Mouse (Mus musculus) lung, adult 2 months (tissue): ENCODE measurements around the gene Ppm1e. TPM values are rescaled to one million over a fixed set of nuclear protein-coding genes. Genes with fewer than 3 reads are reported as not detected.

Source experiments
- DNase-seq: peaks from one replicate; pipeline ENCODE4 v3.0.0; 2022
- H3K4me1 ChIP-seq: fragments of 200-500 bp; 2 replicates; pipeline ENCODE4 v1.6.1; 2011; ENCODE audit warnings: low read length; ENCODE audit not compliant: control insufficient read depth, insufficient read depth
- H3K4me3 ChIP-seq: fragments of 200-500 bp; replicated peaks from 2 replicates; pipeline ENCODE3; 2011; ENCODE audit warnings: low read depth, mild to moderate bottlenecking, control low read depth, low read length; ENCODE audit errors: extremely low read depth
- CTCF ChIP-seq: fragments of 200-500 bp; IDR thresholded peaks from 2 replicates; pipeline ENCODE4 v1.5.1; 2011; ENCODE audit warnings: mild to moderate bottlenecking, low read length, control low read depth; ENCODE audit not compliant: insufficient read depth
- POLR2A ChIP-seq: fragments of 200-500 bp; IDR thresholded peaks from 2 replicates; pipeline ENCODE4 v1.6.1; 2011; ENCODE audit warnings: low read depth, mild to moderate bottlenecking, control low read depth, low read length, borderline replicate concordance; ENCODE audit errors: extremely low read depth
- WGBS: fragments of 180-500 bp; shearing (Covaris S2); methylation state at CpG from one replicate; pipeline ENCODE4 v1.1.7; 2018; 5-methylcytosine and 5-hydroxymethylcytosine counted together
- polyA plus RNA-seq: library from polyadenylated mRNA; depleted of rRNA; stranded (reverse); fragments of >200 nt; gene quantifications from 2 replicates; pipeline ENCODE4 v1.2.3, GENCODE M21; 2012

Gene Ppm1e
- polyA plus RNA-seq, 1 experiment, result 0.46 TPM

DNA sequence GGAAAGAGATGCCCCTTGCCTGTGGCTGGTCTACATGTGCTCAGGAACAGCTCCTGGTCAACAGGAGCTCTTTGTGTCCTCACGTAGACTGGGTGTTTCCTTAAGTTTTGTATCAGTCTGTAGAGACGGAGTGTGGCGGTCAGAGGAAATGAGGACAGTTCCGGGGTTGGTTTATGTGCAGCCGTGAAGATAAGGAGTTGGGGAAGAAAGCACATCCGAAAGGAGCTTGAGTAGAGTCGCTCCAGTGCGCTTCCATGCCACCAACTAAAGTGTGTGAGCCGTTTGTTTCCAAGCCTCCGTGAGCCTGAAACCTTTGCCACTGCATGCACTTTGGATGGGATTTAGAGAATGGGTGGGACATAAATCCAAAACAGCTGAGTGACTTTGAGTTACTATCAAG lies 99.0 kb downstream of the Ppm1e start:
- no peak for DNase-seq
- H3K4me3 ChIP-seq, result no peak overlapping the region
- no peak for TF ChIP-seq CTCF
- TF ChIP-seq POLR2A, result no peak
- 37% methylated on average over 10 of the region's 10 CpGs for WGBS
- H3K4me1 ChIP-seq, result no peaks in the 10 kb centered on the region

DNA sequence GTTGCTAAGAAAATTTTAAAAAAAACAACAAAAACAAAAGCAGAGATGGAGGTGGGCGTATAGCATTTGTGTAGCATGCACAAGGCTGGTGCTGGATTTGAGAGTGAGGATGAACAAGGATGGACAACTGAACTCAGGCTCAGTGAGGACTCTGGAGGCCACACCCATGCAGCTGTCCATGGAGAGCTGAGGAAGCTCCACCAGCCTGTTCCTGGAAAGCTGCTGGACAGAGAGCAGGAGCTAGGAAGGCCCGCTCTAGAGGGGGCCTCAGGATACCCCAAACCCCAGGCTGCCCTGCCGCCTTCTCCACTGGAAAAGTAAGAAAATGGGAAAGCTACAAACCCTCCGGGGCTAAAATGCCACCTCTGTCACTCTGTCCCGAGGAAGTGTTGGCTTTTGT lies 101.5 kb downstream of the Ppm1e start:
- Histone ChIP-seq H3K4me3 (no peak overlapping the region), H3K4me1 (no peaks in the 10 kb centered on the region)
- WGBS, result 85% methylated on average over 5 of the region's 5 CpGs
- DNase-seq, result no peak
- TF ChIP-seq CTCF (no peak), POLR2A (no peak)

- TF ChIP-seq POLR2A, result no peak
- no peak for TF ChIP-seq CTCF
- 43% methylated on average over 5 of the region's 5 CpGs for WGBS
- Histone ChIP-seq H3K4me1 (no peaks in the 10 kb centered on the region), H3K4me3 (no peak overlapping the region)
- DNase-seq, result no peak
Measured at GRCm38 (mm10) chr11:87254149-87254548, 104.7 kb downstream of the Ppm1e start.

DNA sequence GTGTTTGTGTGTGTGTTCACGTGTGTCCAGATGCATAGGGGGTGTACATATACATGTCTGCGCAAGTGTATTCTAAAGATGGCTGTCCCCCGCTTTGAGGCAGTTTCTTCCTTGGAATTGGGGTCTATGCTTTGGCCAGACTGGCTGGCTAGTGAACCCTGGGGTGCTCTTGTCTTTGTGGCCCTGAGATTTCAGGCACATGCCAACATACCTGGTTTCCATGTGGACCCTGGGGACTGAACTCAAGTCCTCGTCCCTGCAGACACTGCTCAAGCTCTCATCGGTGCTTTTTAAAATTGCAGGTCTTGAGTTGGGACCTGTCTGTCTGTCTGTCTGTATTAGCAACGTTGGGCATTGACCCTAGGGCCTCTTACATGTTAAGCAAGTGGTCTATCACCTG lies 105.5 kb downstream of the Ppm1e start:
- Histone ChIP-seq H3K4me3 (no peak overlapping the region), H3K4me1 (no peaks in the 10 kb centered on the region)
- TF ChIP-seq CTCF, result no peak
- TF ChIP-seq POLR2A, result no peak
- no peak for DNase-seq
- 91% methylated on average over 6 of the region's 6 CpGs for WGBS

- no peak for DNase-seq
- 82% methylated on average over 6 of the region's 6 CpGs for WGBS
- TF ChIP-seq POLR2A, result no peak
- TF ChIP-seq CTCF, result no peak
- H3K4me3 ChIP-seq, result no peak overlapping the region
- no peaks in the 10 kb centered on the region for H3K4me1 ChIP-seq
Measured at GRCm38 (mm10) chr11:87250132-87250531, 108.7 kb downstream of the Ppm1e start.

- Histone ChIP-seq H3K4me1 (no peaks in the 10 kb centered on the region), H3K4me3 (no peak overlapping the region)
- no peak for TF ChIP-seq CTCF
- TF ChIP-seq POLR2A, result no peak
- 80% methylated on average over 5 of the region's 5 CpGs for WGBS
- DNase-seq, result no peak
Measured at GRCm38 (mm10) chr11:87247494-87247866, 111.3 kb downstream of the Ppm1e start.

DNA sequence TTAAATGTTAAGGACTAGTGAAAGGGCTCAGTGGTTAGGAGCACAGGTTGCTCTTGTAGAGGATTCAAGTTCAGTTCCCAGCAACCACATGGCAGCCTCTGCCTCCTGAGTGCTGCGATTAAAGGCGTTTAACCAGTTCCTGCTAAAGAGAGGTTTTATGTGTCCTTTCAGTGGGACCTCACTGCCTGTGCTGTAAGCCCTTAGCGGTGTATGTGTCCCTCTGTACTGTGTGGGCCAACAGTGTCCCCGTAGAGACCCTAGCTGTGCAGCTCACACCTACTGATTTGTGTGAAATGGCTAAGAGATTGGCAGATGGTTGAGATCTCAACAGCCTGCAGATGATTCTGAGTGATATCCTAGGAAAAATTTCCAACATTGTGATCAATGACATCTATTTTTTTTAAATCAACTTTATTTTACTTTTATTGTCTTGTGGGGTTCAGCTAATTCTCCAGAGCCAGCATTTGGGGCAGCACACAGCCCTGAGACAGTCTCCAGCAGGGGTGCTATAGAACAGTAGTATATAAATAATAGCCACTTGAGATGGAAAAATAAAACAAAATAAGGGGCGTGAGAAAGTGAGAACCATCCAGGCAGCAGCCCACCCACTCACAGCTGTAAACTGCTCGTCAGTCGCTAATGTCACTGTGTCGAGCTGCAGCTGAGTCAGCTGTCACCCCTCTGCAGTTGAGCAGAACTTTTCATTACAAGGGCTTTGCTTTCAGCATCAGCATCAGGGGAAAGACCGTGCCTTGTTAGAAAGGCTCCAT lies 111.9 kb downstream of the Ppm1e start:
- WGBS, result 71% methylated on average over 9 of the region's 9 CpGs
- DNase-seq, result no peak
- TF ChIP-seq CTCF (no peak), POLR2A (no peak)
- H3K4me3 ChIP-seq, result no peak overlapping the region
- H3K4me1 ChIP-seq, result no peaks in the 10 kb centered on the region

DNA sequence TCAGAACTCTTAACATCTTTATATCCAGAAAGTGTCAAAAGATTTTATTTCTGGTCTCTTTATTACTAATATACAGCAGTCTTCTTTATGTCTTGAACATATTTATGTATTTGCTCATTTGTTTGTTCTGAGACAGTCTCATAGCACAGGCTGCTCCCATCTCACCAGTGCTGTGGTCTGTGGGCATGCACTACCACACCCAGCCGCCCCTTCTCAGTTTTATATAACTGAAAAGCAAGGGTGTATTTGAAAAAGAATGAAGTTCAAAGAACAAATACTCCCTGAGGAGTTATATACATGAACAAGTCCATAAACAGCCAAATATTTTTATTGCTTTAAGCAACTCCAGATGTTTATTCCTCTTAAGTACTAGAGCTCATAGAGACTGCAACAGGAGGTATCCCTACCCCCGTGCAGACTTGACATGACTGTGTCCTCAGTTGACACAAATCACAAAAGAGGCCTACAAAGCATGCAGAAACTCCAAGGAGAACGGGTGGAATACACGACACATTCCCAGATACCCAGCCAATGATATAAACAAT lies 112.6 kb downstream of the Ppm1e start:
- DNase-seq, result no peak
- Histone ChIP-seq H3K4me1 (no peaks in the 10 kb centered on the region), H3K4me3 (no peak overlapping the region)
- 61% methylated on average over 4 of the region's 4 CpGs for WGBS
- TF ChIP-seq POLR2A, result no peak
- TF ChIP-seq CTCF, result no peak

DNA sequence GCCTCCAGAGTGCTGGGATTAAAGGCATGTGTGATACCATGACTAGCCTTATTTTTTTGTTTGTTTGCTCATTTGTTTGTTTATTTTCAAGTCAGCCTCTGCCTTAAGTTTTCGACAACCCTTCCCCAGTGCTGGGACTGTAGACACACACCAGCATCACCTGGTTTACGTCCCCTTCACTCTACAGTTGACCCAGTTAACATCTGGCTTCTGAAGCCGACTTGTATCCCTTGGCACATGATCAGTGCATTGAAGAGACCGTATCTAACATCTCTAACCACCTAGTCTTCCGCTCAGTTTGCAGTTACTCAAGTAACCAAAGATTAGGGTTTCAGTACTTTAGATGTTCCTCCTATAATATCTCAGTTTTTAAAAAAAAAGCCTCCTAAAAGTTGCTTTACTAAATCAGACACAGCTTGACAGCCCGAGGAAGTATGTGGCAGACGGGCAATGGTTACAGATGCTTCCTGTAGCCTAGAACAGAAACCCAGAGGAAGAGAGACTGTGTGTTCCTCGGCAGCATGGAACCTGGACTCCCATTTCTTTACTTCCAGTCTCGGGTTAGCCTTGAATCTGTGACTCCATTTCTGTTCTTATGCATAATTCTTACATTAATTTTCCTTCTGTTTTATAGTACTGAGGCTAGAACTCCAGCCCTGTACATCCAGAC lies 113.5 kb downstream of the Ppm1e start:
- no peak for DNase-seq
- Histone ChIP-seq H3K4me3 (no peak overlapping the region), H3K4me1 (no peaks in the 10 kb centered on the region)
- TF ChIP-seq CTCF, result no peak
- TF ChIP-seq POLR2A, result no peak
- 60% methylated on average over 9 of the region's 9 CpGs for WGBS

DNA sequence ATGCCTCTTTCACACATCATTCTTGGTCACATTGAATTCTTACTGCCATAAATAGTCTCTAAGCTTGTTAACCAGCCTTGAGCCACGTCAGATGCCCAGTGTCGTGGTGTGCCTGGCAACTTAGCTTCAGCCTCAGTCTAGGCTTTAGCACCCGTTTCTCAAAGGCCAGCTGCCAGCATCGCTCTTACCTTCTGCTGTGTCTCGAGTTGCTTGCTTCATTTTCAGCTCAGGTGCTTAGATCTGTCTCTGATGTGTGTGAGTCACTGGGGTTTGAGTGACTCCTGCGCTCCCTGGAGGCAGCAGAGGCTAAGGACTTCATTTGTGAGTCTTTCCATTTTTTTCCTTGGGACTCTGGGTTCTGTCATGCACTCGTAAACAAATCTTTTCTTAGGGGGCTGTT lies 117.6 kb downstream of the Ppm1e start:
- TF ChIP-seq CTCF (no peak), POLR2A (no peak)
- H3K4me1 ChIP-seq, result no peaks in the 10 kb centered on the region
- no peak overlapping the region for H3K4me3 ChIP-seq
- DNase-seq, result no peak
- WGBS, result 76% methylated on average over 7 of the region's 7 CpGs
